Mouse (Mus musculus) lung, embryonic 15.5 days (tissue): ENCODE results near the gene Polk. TPM values are rescaled to one million over a fixed set of nuclear protein-coding genes. Genes with fewer than 3 reads are reported as not detected.
A peak's percentile ranks its signal among the peaks of the same experiment; 100 is the strongest.

Source experiments
- ATAC-seq: fragments of 200-750 bp; cut with Nextera tagmentation; 2 replicates; pipeline ENCODE4 v1.8.0; 2017; ENCODE audit warnings: moderate number of reproducible peaks, borderline replicate concordance; ENCODE audit not compliant: low FRiP score, low TSS enrichment; ENCODE audit errors: extremely low read depth
- H3K27ac ChIP-seq: fragments of 300-500 bp; sonication (generic); 2 replicates; pipeline ENCODE4 v1.5.1; 2015; ENCODE audit warnings: moderate library complexity, mild to moderate bottlenecking, inconsistent platforms
- H3K27me3 ChIP-seq: fragments of 300-500 bp; sonication (generic); 2 replicates; pipeline ENCODE4 v1.6.1; 2015; ENCODE audit warnings: inconsistent platforms
- H3K36me3 ChIP-seq: fragments of 300-500 bp; sonication (generic); 2 replicates; pipeline ENCODE4 v1.6.1; 2015; ENCODE audit warnings: inconsistent platforms
- H3K4me1 ChIP-seq: fragments of 300-500 bp; sonication (generic); 2 replicates; pipeline ENCODE4 v1.6.1; 2015; ENCODE audit warnings: inconsistent platforms
- H3K4me2 ChIP-seq: fragments of 300-500 bp; sonication (generic); 2 replicates; pipeline ENCODE4 v1.6.1; 2015; ENCODE audit warnings: inconsistent platforms, mild to moderate bottlenecking, moderate library complexity
- H3K4me3 ChIP-seq: fragments of 300-500 bp; sonication (generic); 2 replicates; pipeline ENCODE4 v1.5.1; 2015; ENCODE audit warnings: mild to moderate bottlenecking, inconsistent platforms
- H3K9ac ChIP-seq: fragments of 300-500 bp; sonication (generic); 2 replicates; pipeline ENCODE4 v1.6.1; 2015; ENCODE audit warnings: inconsistent platforms
- H3K9me3 ChIP-seq: fragments of 300-500 bp; sonication (generic); 2 replicates; pipeline ENCODE4 v1.6.1; 2016; ENCODE audit warnings: inconsistent platforms
- WGBS: fragments of 180-500 bp; shearing (Covaris S2); methylation state at CpG from one replicate; pipeline ENCODE4 v1.1.7; 2015; 5-methylcytosine and 5-hydroxymethylcytosine counted together
- polyA plus RNA-seq: library from polyadenylated mRNA; unstranded; fragments of >200 nt; fragmentation: Nextera tagmentation; extraction: Ambion mirVana; gene quantifications from 2 replicates; pipeline ENCODE4 v1.2.1, GENCODE M21; 2015

Gene Polk
- polyA plus RNA-seq, 1 experiment from 2014 or later, result 8.7 TPM

- Histone ChIP-seq H3K9me3 (no peaks in the 10 kb centered on the region), H3K4me3 (no peak overlapping the region), H3K27ac (0 out of 2 replicates have a peak overlapping the region, but pooled peaks have one; percentile 10), H3K36me3 (no peaks in the 10 kb centered on the region), H3K4me2 (no peak overlapping the region), H3K9ac (no peak overlapping the region), H3K4me1 (peaks cover 43% of the 10 kb centered on the region), H3K27me3 (no peaks in the 10 kb centered on the region)
- ATAC-seq, result no peak
- WGBS, result 73% methylated on average over 6 of the region's 6 CpGs
Observed at GRCm38 (mm10) chr13:96433041-96433440, 109.3 kb downstream of the Polk start.

GRCm38 (mm10) chr13:96432376-96432811 lies 110.0 kb downstream of the Polk start:
- WGBS, result 50% methylated on average over 3 of the region's 3 CpGs
- H3K9ac ChIP-seq, result no peak overlapping the region
- no peaks in the 10 kb centered on the region for H3K9me3 ChIP-seq
- H3K4me1 ChIP-seq, result peaks cover 43% of the 10 kb centered on the region
- no peaks in the 10 kb centered on the region for H3K27me3 ChIP-seq
- H3K27ac ChIP-seq, result no peak overlapping the region
- H3K36me3 ChIP-seq, result no peaks in the 10 kb centered on the region
- no peak overlapping the region for H3K4me3 ChIP-seq
- H3K4me2 ChIP-seq, result no peak overlapping the region
- ATAC-seq, result no peak

- H3K36me3 ChIP-seq, result no peaks in the 10 kb centered on the region
- WGBS, result 31% methylated on average over 12 of the region's 12 CpGs
- no peak overlapping the region for H3K4me3 ChIP-seq
- no peaks in the 10 kb centered on the region for H3K27me3 ChIP-seq
- H3K9me3 ChIP-seq, result no peaks in the 10 kb centered on the region
- no peak overlapping the region for H3K27ac ChIP-seq
- peaks cover 42% of the 10 kb centered on the region for H3K4me1 ChIP-seq
- ATAC-seq, result peak; percentile 60; the same call in 1 of the 2 replicates
- H3K4me2 ChIP-seq, result no peak overlapping the region; the same call in 1 of the 2 replicates
- H3K9ac ChIP-seq, result no peak overlapping the region
Observed at GRCm38 (mm10) chr13:96431595-96432156, 110.7 kb downstream of the Polk start.

Other genes with a start within 250 kb of the Polk start
- gene Poc5, start 154.3 kb downstream of the Polk start, polyA plus RNA-seq, result 18.2 and 20.8 TPM in 2 replicates
- gene Ankdd1b, start 71.4 kb downstream of the Polk start, polyA plus RNA-seq, result 0.19 TPM in 1 of 2 replicates, not detected in the other
- not detected in 2 replicates for gene Gm17622, start 51.8 kb downstream of the Polk start, polyA plus RNA-seq
- 9.6 and 11.1 TPM in 2 replicates for gene Col4a3bp, start within 50 bp of the Polk start, polyA plus RNA-seq
- 46.2 and 50.0 TPM in 2 replicates for gene Hmgcr, start 128.4 kb upstream of the Polk start, polyA plus RNA-seq
- gene Ankrd31, start 205.7 kb upstream of the Polk start, polyA plus RNA-seq, result not detected in 2 replicates